Mouse (Mus musculus): Measurements from ENCODE around the gene Prdx1.

DNA sequence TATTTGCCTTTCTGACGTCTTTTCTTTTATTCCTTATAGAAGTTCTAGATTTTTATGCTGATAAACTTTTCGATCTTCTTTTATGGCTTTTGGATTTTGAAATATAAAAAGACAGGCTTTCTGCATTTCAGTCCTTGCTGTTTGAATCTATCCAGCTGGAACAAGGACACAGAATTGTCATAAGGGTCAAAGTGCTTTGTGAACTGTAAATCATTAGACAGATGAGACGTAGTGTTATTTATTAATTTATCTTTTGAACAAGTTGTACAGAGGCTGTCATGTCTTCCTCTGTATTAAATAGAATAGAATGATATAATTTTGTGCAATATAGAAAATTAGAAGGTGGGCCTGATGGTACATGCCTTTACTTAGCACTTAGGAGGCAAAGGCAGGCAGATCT lies 42.1 kb downstream of the Prdx1 start:
- TF ChIP-seq CTCF (IDR thresholded peaks at IDR 0.05; ENCODE audit: insufficient read depth, low read depth, low read length) (no peak), POLR2A (IDR thresholded peaks at IDR 0.05; ENCODE audit: insufficient read depth, low read depth, low read length) (no peak)

All from olfactory bulb, adult 2 months (tissue).